ENCODE assay signal across 20 mouse cellular contexts in genomic region chr7:93147379-93147778, GRCm38 (mm10).
DNase-seq lines count a peak whose midpoint lies in the region; ATAC-seq and TF ChIP-seq lines count a peak whose summit lies in the region.
"Had no signal": no experiment of that assay in that cellular context is flagged by ENCODE, and none has a peak within 500 bp of the region (broad histone marks: within the 10 kb centered on the region; RNA-seq: fewer than 3 reads in every experiment).

No protein-coding gene starts in this region.

- no peak overlapping the region for H3K9ac ChIP-seq in hindbrain, embryonic 13.5 days
- no peak overlapping the region for H3K9ac ChIP-seq in hindbrain, embryonic 16.5 days (ENCODE audit: low read depth, low read length)
- H3K9ac ChIP-seq: embryonic facial prominence, embryonic 15.5 days; heart, embryonic 15.5 days; kidney, embryonic 15.5 days; limb, embryonic 13.5 days; liver, embryonic 14.5 days; neural tube, embryonic 12.5 days had no signal

- H3K9me3 ChIP-seq in hindbrain, embryonic 13.5 days, result peaks cover 4% of the 10 kb centered on the region; the same call in 1 of the 2 replicates
- H3K9me3 ChIP-seq in hindbrain, embryonic 16.5 days (ENCODE audit: control insufficient read depth, low read length), result no peaks in the 10 kb centered on the region
- H3K9me3 ChIP-seq in E14TG2a.4 (ENCODE audit: low read length), result peaks cover 21% of the 10 kb centered on the region
- H3K9me3 ChIP-seq: embryonic facial prominence, embryonic 15.5 days; forebrain, embryonic 10.5 days; heart, embryonic 15.5 days; kidney, embryonic 15.5 days; neural tube, embryonic 12.5 days had no signal

- 0 out of 2 replicates have a peak, but pooled peaks have one; percentile 10 for ATAC-seq in hindbrain, embryonic 13.5 days (ENCODE audit: low FRiP score)
- no peak for ATAC-seq in hindbrain, embryonic 16.5 days
- ATAC-seq: intestine, embryonic 16.5 days had no signal

- peak; percentile 29 for TF ChIP-seq CTCF in E14TG2a.4 (conservative IDR thresholded peaks at IDR 0.05; ENCODE audit: low read length)

- 100% methylated on average over 2 of the region's 2 CpGs for WGBS in hindbrain, embryonic 13.5 days
- 100% methylated on average over 2 of the region's 2 CpGs for WGBS in hindbrain, embryonic 16.5 days

- peak; percentile 7 to 14 for DNase-seq in cerebellum, postnatal 10 days
- no peak for DNase-seq in cerebellum, adult 11 months
- DNase-seq in brain, adult 2 months (ENCODE audit: low read depth, low spot score), result peak; percentile 7
- DNase-seq in natural killer cell, adult 2 months (ENCODE audit: low spot score in 2 of 2), result no peak
- DNase-seq in thymus, postnatal 14 days, result no peak
- DNase-seq: adrenal gland, adult 2 months; cerebellum, adult 2 months; thymus, postnatal 25 days had no signal

- H3K4me2 ChIP-seq in hindbrain, embryonic 13.5 days, result no peak overlapping the region
- no peak overlapping the region for H3K4me2 ChIP-seq in hindbrain, embryonic 16.5 days (ENCODE audit: low read length)
- H3K4me2 ChIP-seq: embryonic facial prominence, embryonic 15.5 days; heart, embryonic 15.5 days; kidney, embryonic 15.5 days; limb, embryonic 13.5 days; neural tube, embryonic 12.5 days had no signal

- no peak overlapping the region for H3K4me3 ChIP-seq in hindbrain, embryonic 13.5 days
- no peak overlapping the region for H3K4me3 ChIP-seq in hindbrain, embryonic 16.5 days (ENCODE audit: low read length)
- H3K4me3 ChIP-seq in E14TG2a.4 (replicated peaks; ENCODE audit: low read length), result no peak overlapping the region
- H3K4me3 ChIP-seq: embryonic facial prominence, embryonic 15.5 days; forebrain, embryonic 10.5 days; heart, embryonic 15.5 days; kidney, embryonic 15.5 days; limb, embryonic 13.5 days; neural tube, embryonic 12.5 days had no signal

- H3K27me3 ChIP-seq in hindbrain, embryonic 13.5 days, result no peaks in the 10 kb centered on the region
- H3K27me3 ChIP-seq in hindbrain, embryonic 16.5 days (replicated peaks; ENCODE audit: control insufficient read depth, insufficient read depth, low read length), result no peaks in the 10 kb centered on the region
- H3K27me3 ChIP-seq in E14TG2a.4 (ENCODE audit: insufficient read depth, low read length), result no peaks in the 10 kb centered on the region; the same call in 1 of the 2 replicates
- H3K27me3 ChIP-seq: embryonic facial prominence, embryonic 15.5 days; heart, embryonic 15.5 days; kidney, embryonic 15.5 days; limb, embryonic 13.5 days; neural tube, embryonic 12.5 days had no signal

- no peaks in the 10 kb centered on the region for H3K36me3 ChIP-seq in hindbrain, embryonic 13.5 days
- no peaks in the 10 kb centered on the region for H3K36me3 ChIP-seq in hindbrain, embryonic 16.5 days (ENCODE audit: control insufficient read depth, insufficient read depth, low read length)
- H3K36me3 ChIP-seq in E14TG2a.4 (ENCODE audit: insufficient read depth, low read length), result no peaks in the 10 kb centered on the region
- H3K36me3 ChIP-seq: embryonic facial prominence, embryonic 15.5 days; forebrain, embryonic 10.5 days; G1E; heart, embryonic 15.5 days; kidney, embryonic 15.5 days; limb, embryonic 13.5 days; neural tube, embryonic 12.5 days had no signal

- no peaks in the 10 kb centered on the region for H3K4me1 ChIP-seq in hindbrain, embryonic 13.5 days (replicated peaks)
- no peaks in the 10 kb centered on the region for H3K4me1 ChIP-seq in hindbrain, embryonic 16.5 days (ENCODE audit: control insufficient read depth, insufficient read depth, low read depth, low read length)
- 0 out of 2 replicates have a peak, but pooled peaks cover 4% of the 10 kb centered on the region for H3K4me1 ChIP-seq in E14TG2a.4 (replicated peaks; ENCODE audit: low read depth, low read length)
- H3K4me1 ChIP-seq: embryonic facial prominence, embryonic 15.5 days; forebrain, embryonic 10.5 days; heart, embryonic 15.5 days; kidney, embryonic 15.5 days; limb, embryonic 13.5 days; neural tube, embryonic 12.5 days had no signal

- H3K27ac ChIP-seq in hindbrain, embryonic 13.5 days, result no peak overlapping the region
- no peak overlapping the region for H3K27ac ChIP-seq in hindbrain, embryonic 16.5 days (ENCODE audit: low read depth, low read length)
- H3K27ac ChIP-seq: embryonic facial prominence, embryonic 15.5 days; forebrain, embryonic 10.5 days; heart, embryonic 15.5 days; kidney, embryonic 15.5 days; limb, embryonic 13.5 days; liver, embryonic 14.5 days; neural tube, embryonic 12.5 days had no signal

Comparison
In these comparisons a context has a peak if more than half of its experiments do, and no peak if none do; other contexts are left out.
1. DNase-seq: peak in cerebellum, postnatal 10 days (2 of 2) and brain, adult 2 months (single experiment); none in cerebellum, adult 11 months (single experiment), natural killer cell, adult 2 months (0 of 2) and thymus, postnatal 14 days (single experiment).